Mouse (Mus musculus) layer of hippocampus, adult 9-11 months (tissue): Measurements from ENCODE around the gene Prtg.

Experiments used
- DNase-seq: peaks from one replicate; pipeline ENCODE4 v3.0.0; 2022

Prtg gene

DNA sequence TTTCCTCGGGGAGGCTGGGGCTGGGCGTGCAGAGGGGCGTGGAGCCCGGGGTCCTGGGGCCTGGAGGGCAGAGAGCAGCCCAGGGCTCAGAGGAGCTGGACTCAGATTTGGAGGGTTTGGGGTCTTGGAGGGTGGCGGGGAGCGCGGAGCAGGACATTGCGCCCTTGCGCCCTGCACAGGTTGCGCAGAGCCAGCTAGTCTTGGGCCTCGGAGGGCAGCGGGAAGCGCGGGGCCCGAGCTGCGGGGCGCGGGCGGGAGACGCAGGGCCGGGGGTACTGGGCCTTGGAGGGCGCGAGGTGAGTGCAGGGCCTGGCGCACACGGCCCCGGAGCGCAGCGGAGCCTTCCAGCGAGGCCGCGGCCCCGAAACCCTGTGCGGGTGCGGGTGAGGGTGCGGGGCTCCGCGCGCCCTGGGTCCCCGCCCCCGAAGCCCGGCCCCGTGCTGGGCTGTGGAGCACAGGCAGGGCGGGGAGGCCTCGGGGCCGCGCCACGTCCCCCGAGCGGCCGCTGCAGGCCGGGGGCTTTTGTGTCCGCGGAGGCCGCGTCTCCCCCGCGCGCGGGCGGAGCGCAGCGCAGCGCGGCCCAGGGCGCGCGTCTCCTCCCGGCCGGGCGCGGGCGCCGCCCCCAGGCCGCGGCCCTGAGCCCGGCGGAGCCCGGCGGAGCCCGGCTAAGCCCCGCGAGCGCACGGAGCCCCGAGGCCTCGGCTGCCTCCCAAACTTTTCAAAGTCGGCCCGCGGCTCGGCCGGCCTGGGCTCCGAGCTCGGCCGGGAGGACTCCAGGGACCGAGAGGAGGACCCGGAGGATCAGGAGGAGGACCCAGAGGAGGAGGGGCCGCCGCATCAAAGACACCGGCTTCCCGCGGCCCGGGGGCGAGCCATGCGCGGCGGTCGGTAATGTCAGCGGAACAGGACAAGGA is 118.6 kb downstream of the Prtg start, which contains the start of gene Pygo1:
TSS of gene Pygo1 (plus strand) at position 625 of the 914 bp plus-strand sequence.
- no peak for DNase-seq

DNA sequence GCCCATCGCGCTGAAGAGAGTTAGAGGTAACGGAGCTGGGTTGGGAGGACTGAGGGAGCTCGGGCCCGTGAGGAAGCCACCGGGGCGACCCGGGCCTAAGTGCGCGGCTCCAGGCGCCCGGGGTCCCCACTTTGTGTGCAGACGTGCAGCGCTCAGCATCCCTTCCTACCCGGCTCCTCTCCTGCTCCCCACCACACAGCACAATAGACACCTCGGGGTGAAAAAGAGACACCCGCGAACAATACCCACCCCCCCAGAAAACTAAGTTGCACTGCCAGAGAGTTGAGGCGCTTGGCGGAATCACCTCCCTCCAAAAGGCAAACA is 119.2 kb downstream of the Prtg start:
- no peak for DNase-seq

DNA sequence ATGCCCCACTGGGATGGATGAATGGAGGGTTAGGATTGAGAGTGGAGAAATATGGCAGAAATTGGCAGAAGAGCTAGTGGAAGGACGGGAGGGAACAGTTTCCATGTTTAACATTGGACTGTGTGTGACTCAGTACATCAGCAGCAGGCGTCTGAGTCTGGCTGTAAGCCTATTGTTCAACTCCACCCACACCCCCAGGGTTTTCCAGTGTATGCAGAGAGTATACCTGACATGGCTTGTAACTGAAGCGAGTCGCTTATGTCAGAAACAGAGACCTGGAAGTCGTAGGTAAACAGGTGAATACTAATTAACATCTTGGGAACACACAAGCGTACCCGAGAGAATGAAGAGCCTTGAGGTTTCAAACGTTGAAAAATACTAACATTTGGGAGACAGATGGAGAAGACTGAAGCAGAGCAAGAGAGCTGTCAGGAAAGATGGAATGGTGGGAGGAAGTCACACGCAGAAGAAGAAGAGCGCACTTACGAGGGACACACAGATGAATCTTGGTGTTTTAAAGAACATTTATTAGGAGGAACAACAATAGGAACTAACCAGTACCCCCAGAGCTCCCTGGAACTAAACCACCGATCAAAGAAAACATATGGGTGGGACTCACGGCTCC is 124.6 kb downstream of the Prtg start:
- peak; percentile 89 for DNase-seq

DNA sequence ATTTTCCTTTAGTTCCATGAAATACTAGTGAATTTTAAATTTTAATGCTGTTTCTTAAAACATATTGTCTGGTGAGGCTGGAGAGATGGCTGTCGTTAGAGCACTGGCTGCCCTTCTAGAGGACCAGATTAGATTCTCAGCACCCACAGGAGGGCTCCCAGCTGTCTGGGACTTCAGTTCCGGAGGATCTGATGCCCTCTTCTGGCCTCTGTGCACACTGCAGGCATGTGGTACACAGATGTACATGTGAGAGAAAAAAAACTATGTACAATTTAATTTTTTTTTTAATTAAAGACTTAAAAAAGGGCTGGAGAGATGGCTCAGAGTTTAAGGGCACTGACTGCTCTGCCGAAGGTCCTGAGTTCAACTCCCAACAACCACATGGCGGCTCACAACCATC is 128.6 kb downstream of the Prtg start:
- DNase-seq, result no peak

DNA sequence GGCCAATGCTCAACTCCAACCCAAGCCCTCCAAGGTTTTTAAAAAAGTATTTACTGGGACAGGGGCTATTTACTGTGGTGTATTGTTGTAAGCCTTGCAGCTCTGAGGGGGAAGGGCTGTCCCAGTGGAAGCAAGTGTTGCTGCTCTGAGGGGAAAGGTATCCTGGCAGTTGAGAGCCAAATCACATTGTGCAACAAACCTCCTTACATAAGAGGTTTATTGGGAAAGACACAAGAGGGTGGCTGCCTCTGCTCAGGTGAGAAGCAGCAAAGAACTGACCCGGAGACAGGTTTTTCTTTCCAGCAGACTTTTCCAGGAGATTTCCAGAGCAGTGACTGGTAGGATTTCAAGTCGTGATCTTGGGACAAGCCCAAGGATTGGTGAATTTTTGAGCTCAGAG is 129.6 kb downstream of the Prtg start:
- DNase-seq, result no peak

DNA sequence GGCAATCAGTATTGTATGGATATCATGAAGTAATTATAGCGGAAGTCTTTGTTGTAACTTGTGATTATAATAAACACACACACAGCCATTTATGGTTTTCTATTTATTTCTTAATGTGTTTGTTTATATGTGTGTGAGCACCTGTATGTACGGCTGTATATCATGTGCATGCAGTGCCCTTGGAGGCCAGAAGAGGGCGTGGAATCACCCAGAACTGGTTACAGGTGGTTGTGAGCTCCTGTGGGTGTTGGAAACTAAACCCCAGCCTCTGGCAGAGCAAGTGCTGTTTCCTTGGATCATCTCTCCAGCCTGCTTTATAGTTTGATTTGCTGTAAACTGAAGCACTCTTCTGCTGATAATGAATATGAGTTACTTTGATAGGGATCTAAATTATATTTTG is 136.8 kb downstream of the Prtg start:
- DNase-seq, result no peak

DNA sequence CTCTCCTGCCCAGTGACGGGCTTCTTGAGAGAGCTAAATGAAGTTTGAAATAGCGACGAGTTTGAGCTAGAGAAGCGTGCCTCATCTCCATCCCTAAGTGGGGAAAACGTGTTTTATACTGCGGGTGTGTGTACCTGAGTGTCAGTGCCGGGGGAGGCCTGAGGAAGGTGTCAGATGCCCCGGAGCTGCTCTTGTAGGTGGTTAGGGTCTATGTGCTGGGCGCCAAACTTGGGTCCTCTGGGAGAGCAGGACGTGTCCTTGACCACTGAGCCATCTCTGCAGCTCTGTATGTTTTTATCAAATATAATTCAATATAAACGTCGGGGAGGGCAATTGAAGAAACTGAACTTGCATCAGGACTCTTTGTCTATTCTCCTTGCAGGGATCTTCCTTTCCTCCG is 137.6 kb downstream of the Prtg start:
- DNase-seq, result no peak

DNA sequence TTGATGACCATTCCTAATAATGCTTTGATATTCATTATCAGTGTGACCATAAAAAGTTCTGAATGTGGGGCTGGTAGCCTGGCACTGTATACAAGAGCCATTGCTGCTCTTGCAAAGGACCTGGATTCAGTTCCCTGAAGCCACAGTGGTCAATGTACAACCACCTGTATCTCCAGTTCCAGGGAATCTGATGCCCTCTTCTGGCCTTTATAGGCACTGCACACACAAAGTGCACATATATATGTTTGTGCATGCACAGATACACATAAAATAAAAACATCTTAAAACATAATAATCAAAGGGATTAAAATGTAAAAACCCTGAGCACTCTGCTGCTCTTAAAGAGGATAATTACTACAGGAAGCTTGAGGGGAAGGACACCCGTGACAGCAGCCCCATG is 140.3 kb downstream of the Prtg start:
- no peak for DNase-seq

DNA sequence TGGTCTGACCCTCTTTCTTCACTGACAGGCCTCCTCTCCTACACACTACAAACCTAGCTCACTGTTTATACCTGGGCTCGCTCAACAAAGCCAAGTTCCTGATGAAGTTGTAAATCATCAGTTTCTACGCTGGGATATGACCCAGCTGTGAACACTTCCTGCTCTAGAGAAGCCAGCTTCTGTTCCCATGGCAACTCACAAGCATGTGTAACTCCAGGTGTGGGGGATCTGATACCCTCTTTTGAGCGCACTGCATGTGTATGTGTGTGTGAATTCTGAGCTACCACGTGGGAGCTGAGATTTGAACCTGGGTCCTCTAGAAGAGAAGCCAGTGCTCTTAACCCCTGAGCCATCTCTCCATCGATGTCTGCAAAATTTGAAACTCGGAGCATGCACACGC is 142.9 kb downstream of the Prtg start:
- no peak for DNase-seq

DNA sequence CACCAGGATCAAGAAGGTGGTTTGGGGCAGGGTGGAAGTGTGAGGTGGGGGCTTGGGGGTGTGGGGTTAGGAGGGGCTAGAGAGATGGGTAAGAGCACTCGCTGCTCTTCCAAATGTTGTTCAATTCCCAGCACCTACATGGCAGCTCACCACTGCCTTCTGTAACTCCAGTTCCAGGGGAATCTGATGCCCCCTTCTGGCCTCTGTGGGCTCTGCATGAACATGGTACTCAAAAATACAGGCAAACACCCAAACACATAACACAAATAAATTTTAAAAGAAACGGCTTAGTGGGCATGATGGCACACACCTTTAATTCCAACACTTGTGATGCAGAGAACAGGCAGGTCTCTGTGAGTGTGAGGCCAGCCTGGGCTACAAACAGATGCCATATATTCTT is 148.1 kb downstream of the Prtg start:
- DNase-seq, result no peak

DNA sequence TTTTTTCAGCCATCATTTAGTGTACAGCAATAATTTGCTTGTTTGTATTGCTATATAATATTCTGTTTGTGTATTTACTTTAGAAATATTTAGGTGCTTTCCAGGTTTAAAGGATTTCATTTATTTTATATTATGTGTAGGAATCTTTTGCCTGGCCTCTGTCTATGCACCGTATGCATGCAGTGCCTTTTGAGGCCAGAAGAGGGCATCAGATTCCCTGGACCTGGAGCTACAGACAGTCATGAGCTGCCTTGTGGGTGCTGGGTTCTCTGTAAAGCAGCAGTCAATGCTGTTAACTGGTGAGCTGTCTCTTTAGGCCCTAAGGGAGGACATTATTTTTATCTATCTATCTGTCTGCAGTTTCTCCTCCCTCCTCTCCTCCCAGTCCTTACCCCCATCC is 148.9 kb downstream of the Prtg start:
- peak; percentile 43 for DNase-seq

DNA sequence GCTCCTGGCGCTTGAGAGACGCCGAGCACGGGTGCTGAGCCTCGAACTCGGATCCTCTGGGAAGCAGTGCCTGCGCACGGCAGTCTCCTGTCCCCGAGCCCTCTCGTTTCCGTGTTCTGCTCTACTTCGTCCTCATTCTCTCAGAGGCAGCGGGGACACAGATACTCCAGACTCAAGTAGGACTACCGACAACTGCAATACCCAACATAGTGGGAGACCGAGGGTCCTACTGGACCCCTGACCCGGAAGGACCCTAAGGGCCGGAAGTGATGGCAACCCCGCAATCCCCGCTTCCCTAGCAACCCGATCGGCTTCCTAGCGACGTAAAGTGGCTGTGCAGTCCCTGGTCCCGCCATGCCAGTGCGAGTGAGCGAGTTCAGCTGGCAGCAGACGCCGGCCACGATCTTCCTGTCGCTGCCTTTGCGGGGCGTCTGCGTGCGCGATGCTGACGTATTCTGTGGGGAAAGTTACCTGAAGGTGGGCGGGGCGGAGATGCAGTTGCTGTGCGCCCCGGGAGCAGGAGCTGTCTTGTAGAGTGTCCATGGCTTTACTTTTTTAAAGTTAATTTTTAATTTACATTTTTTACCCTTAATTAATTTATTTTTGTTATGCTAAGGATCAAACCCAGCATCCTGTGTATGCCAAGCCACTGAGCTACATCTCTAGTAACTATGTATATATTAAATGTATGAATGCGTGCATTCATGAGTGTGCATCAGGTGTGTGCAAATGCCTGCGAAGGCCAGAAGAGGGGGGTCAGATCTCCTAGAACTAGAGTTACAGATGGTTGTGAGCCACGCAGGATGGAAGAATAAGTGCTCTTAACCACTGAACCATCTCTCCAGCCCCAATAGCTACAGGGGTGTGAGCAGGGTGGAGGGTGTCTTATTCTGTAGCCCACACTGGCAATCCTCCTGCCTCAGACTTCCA is 152.1 kb downstream of the Prtg start, which contains the start of the genes Dyx1c1 and Gm44503:
TSS of gene Dyx1c1 (plus strand) at position 265 of the 930 bp plus-strand sequence.
TSS of gene Gm44503 (plus strand) at position 332 of the 930 bp plus-strand sequence.
- DNase-seq, result peak; percentile 77

DNA sequence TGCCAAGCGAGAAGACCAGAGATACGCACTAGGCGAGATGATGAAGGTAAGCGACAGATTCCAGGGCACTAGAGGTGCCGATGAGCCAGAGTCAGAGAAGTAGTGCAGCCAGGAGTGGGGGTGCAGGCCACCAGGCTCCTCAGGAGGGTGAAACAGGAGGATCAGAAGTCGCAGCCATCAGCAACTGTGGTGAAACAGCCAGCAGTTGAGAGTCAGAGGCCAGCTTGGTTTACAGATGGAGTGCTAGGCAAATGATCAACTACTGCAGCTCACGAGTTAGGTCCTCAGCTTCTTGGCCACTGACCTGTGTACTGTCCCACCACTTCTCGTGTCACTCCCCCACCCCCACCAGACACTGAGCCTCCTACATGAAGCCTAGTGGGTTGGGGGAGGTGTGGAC is 154.7 kb downstream of the Prtg start:
- no peak for DNase-seq

DNA sequence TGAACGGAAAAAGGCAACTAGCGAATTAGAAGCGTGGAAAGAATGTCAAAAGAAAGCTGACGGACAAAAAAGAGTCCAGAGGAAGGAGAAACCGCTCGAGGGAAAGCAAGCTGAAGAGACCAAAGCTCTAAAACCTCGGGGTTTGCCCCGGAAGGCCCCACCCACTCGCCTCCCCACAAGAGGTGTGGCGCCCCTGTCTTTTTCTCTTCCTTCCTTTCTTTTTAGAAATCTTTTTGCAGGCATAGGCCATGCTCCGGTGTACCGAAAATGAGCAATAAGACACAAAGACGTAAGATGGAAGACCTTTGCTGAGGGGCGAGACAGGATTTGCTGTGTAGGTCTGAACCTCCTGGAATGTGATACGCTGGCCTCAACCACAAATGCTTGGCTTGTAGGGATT is 155.3 kb downstream of the Prtg start:
- DNase-seq, result no peak
